Mouse (Mus musculus): ENCODE measurements around the gene Ccdc91. TPM values are rescaled to one million over a fixed set of nuclear protein-coding genes. Genes with fewer than 3 reads are reported as not detected.

The Ccdc91 gene
- total and polyA plus RNA-seq, 3 experiments: 12.0 to 15.6 (median 14.4) TPM

- H3K4me3 ChIP-seq (replicated peaks in 1 of 3; ENCODE audit: low read depth in 2 of 3, low read length in 2 of 3, poor library complexity in 1 of 3): no peak overlapping the region
- DNase-seq (ENCODE audit: extremely low read depth): no peak
- H3K4me2 ChIP-seq (ENCODE audit: insufficient read depth, low read depth, poor library complexity, severe bottlenecking): no peak overlapping the region
- dilution Hi-C loops (cut with MboI; ENCODE audit: extremely low pct_ligation_motif_present, extremely low pct_unique_long_range_greater_than_20kb, low sequenced_read_pairs) (no loop called here), in situ Hi-C loops (cut with MboI; ENCODE audit: low pct_ligation_motif_present, low pct_unique_long_range_greater_than_20kb, low sequenced_read_pairs) (no loop called here)
- no peak overlapping the region for H3K27ac ChIP-seq (ENCODE audit: insufficient read depth, low read depth)
- no peaks in the 10 kb centered on the region for H3K9me3 ChIP-seq (replicated peaks; ENCODE audit: low read length)
- no peaks in the 10 kb centered on the region for H3K27me3 ChIP-seq (replicated peaks)
- no peak for TF ChIP-seq TBP (conservative IDR thresholded peaks at IDR 0.05; ENCODE audit: low read depth, low read length)
- TF ChIP-seq PAX5 (IDR thresholded peaks at IDR 0.05; ENCODE audit: low read length): no peak
- no peak for TF ChIP-seq CHD2 (IDR thresholded peaks at IDR 0.05; ENCODE audit: low read length)
- TF ChIP-seq HCFC1 (IDR thresholded peaks at IDR 0.05; ENCODE audit: low read depth, low read length): no peak
- TF ChIP-seq RCOR1 (conservative IDR thresholded peaks at IDR 0.05; ENCODE audit: low read depth, low read length): no peak
- TF ChIP-seq ETS1 (conservative IDR thresholded peaks at IDR 0.05; ENCODE audit: low read depth, low read length): no peak
- TF ChIP-seq USF1 (IDR thresholded peaks at IDR 0.05; ENCODE audit: low read depth, low read length): no peak
- no peak for TF ChIP-seq MAX (IDR thresholded peaks at IDR 0.05; ENCODE audit: low read length)
- no peak overlapping the region for H3K9ac ChIP-seq (ENCODE audit: insufficient read depth, low read depth)
- peaks cover 0 to 12% of the 10 kb centered on the region in 2 experiments for H3K36me3 ChIP-seq (replicated peaks in 1 of 2; ENCODE audit: control insufficient read depth in 1 of 2, insufficient read depth in 1 of 2, low read length in 1 of 2)
- H3K4me1 ChIP-seq (ENCODE audit: control insufficient read depth in 1 of 2, insufficient read depth in 2 of 2): peaks cover 0 to 4% of the 10 kb centered on the region in 2 experiments; a peak in 2 of 4 replicates
- H3K79me2 ChIP-seq (replicated peaks; ENCODE audit: control insufficient read depth, extremely low read depth, insufficient read depth, poor library complexity, severe bottlenecking): no peaks in the 10 kb centered on the region
These were observed 131.0 kb downstream of the Ccdc91 start for GRCm38 (mm10) chr6:147606666-147607065.

DNA sequence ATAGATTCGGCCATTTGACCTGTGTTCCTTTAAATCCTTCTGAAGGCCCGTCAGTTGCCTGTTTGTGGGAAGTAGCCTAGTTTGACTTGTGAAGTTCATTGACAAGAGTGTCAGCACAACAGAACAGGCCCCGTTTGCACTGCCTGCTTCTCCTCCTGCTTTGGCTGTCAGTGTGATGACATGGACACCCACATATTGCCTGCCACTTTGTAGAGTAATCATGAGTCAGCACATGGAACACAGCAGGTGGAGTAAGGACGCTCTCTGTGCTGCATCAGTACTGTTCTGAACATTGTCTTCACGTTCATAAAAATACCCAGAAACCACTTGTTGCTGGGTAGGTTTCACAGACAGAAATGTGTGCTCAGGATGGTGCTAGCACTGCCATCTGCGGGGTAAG lies 132.0 kb downstream of the Ccdc91 start:
- H3K27ac ChIP-seq (ENCODE audit: insufficient read depth, low read depth): no peak overlapping the region
- H3K36me3 ChIP-seq (replicated peaks in 1 of 2; ENCODE audit: control insufficient read depth in 1 of 2, insufficient read depth in 1 of 2, low read length in 1 of 2): peaks cover 0 to 12% of the 10 kb centered on the region in 2 experiments
- dilution Hi-C loops (cut with MboI; ENCODE audit: extremely low pct_ligation_motif_present, extremely low pct_unique_long_range_greater_than_20kb, low sequenced_read_pairs) (no loop called here), in situ Hi-C loops (cut with MboI; ENCODE audit: low pct_ligation_motif_present, low pct_unique_long_range_greater_than_20kb, low sequenced_read_pairs) (no loop called here)
- no peaks in the 10 kb centered on the region for H3K9me3 ChIP-seq (replicated peaks; ENCODE audit: low read length)
- no peak for DNase-seq (ENCODE audit: extremely low read depth)
- no peak overlapping the region for H3K4me2 ChIP-seq (ENCODE audit: insufficient read depth, low read depth, poor library complexity, severe bottlenecking)
- H3K4me3 ChIP-seq (replicated peaks in 1 of 3; ENCODE audit: low read depth in 2 of 3, low read length in 2 of 3, poor library complexity in 1 of 3): no peak overlapping the region
- peaks cover 0 to 4% of the 10 kb centered on the region in 2 experiments; a peak in 2 of 4 replicates for H3K4me1 ChIP-seq (ENCODE audit: control insufficient read depth in 1 of 2, insufficient read depth in 2 of 2)
- no peaks in the 10 kb centered on the region for H3K79me2 ChIP-seq (replicated peaks; ENCODE audit: control insufficient read depth, extremely low read depth, insufficient read depth, poor library complexity, severe bottlenecking)
- H3K9ac ChIP-seq (ENCODE audit: insufficient read depth, low read depth): no peak overlapping the region
- H3K27me3 ChIP-seq (replicated peaks): no peaks in the 10 kb centered on the region
- TF ChIP-seq KAT2A (IDR thresholded peaks at IDR 0.05; ENCODE audit: insufficient replicate concordance, low read length): no peak
- no peak for TF ChIP-seq ZMIZ1 (IDR thresholded peaks at IDR 0.05; ENCODE audit: low read depth, low read length)
- TF ChIP-seq EP300 (IDR thresholded peaks at IDR 0.05; ENCODE audit: low read length): no peak
- no peak for TF ChIP-seq ZC3H11A (IDR thresholded peaks at IDR 0.05; ENCODE audit: low read depth, low read length)
- TF ChIP-seq JUN (IDR thresholded peaks at IDR 0.05; ENCODE audit: insufficient read depth, low read depth, low read length): no peak
- no peak for TF ChIP-seq CHD1 (IDR thresholded peaks at IDR 0.05; ENCODE audit: low read depth, low read length)
- no peak for TF ChIP-seq USF1 (IDR thresholded peaks at IDR 0.05; ENCODE audit: low read depth, low read length)
- TF ChIP-seq CTCF (conservative IDR thresholded peaks at IDR 0.05 in 1 of 2, IDR thresholded peaks at IDR 0.05 in 1 of 2; ENCODE audit: low read depth in 2 of 2, low read length in 2 of 2): no peak
- no peak for TF ChIP-seq MAFK (IDR thresholded peaks at IDR 0.05; ENCODE audit: insufficient replicate concordance, low read length)
- TF ChIP-seq ZNF384 (IDR thresholded peaks at IDR 0.05; ENCODE audit: low read depth, low read length): no peak
